ENCODE assay signal across 8 mouse cellular contexts in genomic region chrX:77741383-77741782, GRCm38 (mm10). TPM values are rescaled to one million over a fixed set of nuclear protein-coding genes. Genes with fewer than 3 reads are reported as not detected.
DNase-seq lines count a peak whose midpoint lies in the region; ATAC-seq lines count a peak whose summit lies in the region.

No protein-coding gene starts in this region.

- intact Hi-C loops in left cerebral cortex, postnatal 25 days (cut with DNase I): loop anchor here (2.0 kb wide), 1 partner anchor 67 kb away; no protein-coding TSS in a partner anchor

- peak; percentile 3 for DNase-seq in cerebellum, adult 8-10 months
- no peak for DNase-seq in cerebellum, adult 9-11 months
- peak; percentile 7 to 26 for DNase-seq in left cerebral cortex, postnatal 25 days (ENCODE audit: low spot score in 2 of 2)
- DNase-seq in left cerebral cortex, adult 11 months (ENCODE audit: low spot score): no peak
- peak; percentile 67 for DNase-seq in lung, postnatal 36 days
- DNase-seq in ovary, adult 18-20 months (ENCODE audit: low spot score): no peak

- ATAC-seq in activated CD4-positive, CD25-positive, alpha-beta regulatory T cell, adult 4 months: peak; percentile 63
- ATAC-seq in hematopoietic stem cell, adult 5-6 weeks (replicated peaks in 1 of 2; ENCODE audit: insufficient read depth in 1 of 2, low FRiP score in 2 of 2, low TSS enrichment in 1 of 2, low read depth in 1 of 2, poor library complexity in 2 of 2, severe bottlenecking in 2 of 2): peak; percentile 46 to 62; a peak in 1 of 4 replicates

RNA-seq across cellular contexts. Expression of gene Prkx, which starts 54.7 kb away (rescaled TPM):
- total RNA-seq in left cerebral cortex, postnatal 25 days (2021): 10 to 100 TPM in 1 of 2 experiments, 1 to 10 TPM in 1; 8.7 to 10.5 TPM
- 10 to 100 TPM; 32.3 to 40.0 TPM for polyA plus RNA-seq in activated CD4-positive, CD25-positive, alpha-beta regulatory T cell, adult 4 months (2017; shearing (Covaris generic))
- total RNA-seq in hematopoietic stem cell, adult 5-6 weeks (2017): 12.3 and 19.4 TPM in 2 replicates

Comparison
In these comparisons a context has a peak if more than half of its experiments do, and no peak if none do; other contexts are left out.
1. DNase-seq: peak in cerebellum, adult 8-10 months (single experiment), left cerebral cortex, postnatal 25 days (2 of 2) and lung, postnatal 36 days (single experiment); none in cerebellum, adult 9-11 months (single experiment), left cerebral cortex, adult 11 months (single experiment) and ovary, adult 18-20 months (single experiment).